Mouse (Mus musculus): Measurements from ENCODE around the gene Slc25a3. TPM values are rescaled to one million over a fixed set of nuclear protein-coding genes. Genes with fewer than 3 reads are reported as not detected.

Slc25a3 gene
- polyA plus RNA-seq, 1 experiment from 2014 or later = 557 TPM

GRCm38 (mm10) chr10:91080540-91080939 is 43.3 kb downstream of the Slc25a3 start:
- ATAC-seq (replicated peaks; ENCODE audit: low FRiP score) = no peak
- no peak overlapping the region for H3K9ac ChIP-seq
- H3K27ac ChIP-seq = no peak overlapping the region
- no peaks in the 10 kb centered on the region for H3K9me3 ChIP-seq (replicated peaks)
- H3K4me1 ChIP-seq = 0 out of 2 replicates have a peak, but pooled peaks cover 5% of the 10 kb centered on the region
- H3K4me3 ChIP-seq (replicated peaks) = no peak overlapping the region
- WGBS = 81% methylated on average over 5 of the region's 5 CpGs
- H3K36me3 ChIP-seq = peaks cover 35% of the 10 kb centered on the region
- no peaks in the 10 kb centered on the region for H3K27me3 ChIP-seq
- no peak overlapping the region for H3K4me2 ChIP-seq

GRCm38 (mm10) chr10:91076667-91077066 is 47.2 kb downstream of the Slc25a3 start:
- Histone ChIP-seq H3K9me3 (replicated peaks) (no peaks in the 10 kb centered on the region), H3K27ac (no peak overlapping the region), H3K9ac (no peak overlapping the region), H3K4me2 (no peak overlapping the region), H3K4me1 (0 out of 2 replicates have a peak, but pooled peaks cover 2% of the 10 kb centered on the region), H3K4me3 (replicated peaks) (no peak overlapping the region), H3K36me3 (peaks cover 58% of the 10 kb centered on the region), H3K27me3 (no peaks in the 10 kb centered on the region)
- 94% methylated on average over 2 of the region's 2 CpGs for WGBS
- no peak for ATAC-seq (replicated peaks; ENCODE audit: low FRiP score)

GRCm38 (mm10) chr10:91073345-91073744 is 50.5 kb downstream of the Slc25a3 start:
- Histone ChIP-seq H3K4me1 (no peaks in the 10 kb centered on the region), H3K4me3 (replicated peaks) (no peak overlapping the region), H3K36me3 (peaks cover 60% of the 10 kb centered on the region), H3K9me3 (replicated peaks) (no peaks in the 10 kb centered on the region), H3K4me2 (no peak overlapping the region), H3K27ac (no peak overlapping the region), H3K27me3 (no peaks in the 10 kb centered on the region), H3K9ac (no peak overlapping the region)
- WGBS = 87% methylated on average over 3 of the region's 3 CpGs
- no peak for ATAC-seq (replicated peaks; ENCODE audit: low FRiP score)

- Histone ChIP-seq H3K4me1 (no peaks in the 10 kb centered on the region), H3K9ac (no peak overlapping the region), H3K9me3 (replicated peaks) (no peaks in the 10 kb centered on the region), H3K4me2 (no peak overlapping the region), H3K27ac (no peak overlapping the region), H3K27me3 (no peaks in the 10 kb centered on the region), H3K36me3 (peaks cover 58% of the 10 kb centered on the region), H3K4me3 (replicated peaks) (no peak overlapping the region)
- no peak for ATAC-seq (replicated peaks; ENCODE audit: low FRiP score)
- WGBS = 35% methylated on average over 1 of the region's 1 CpGs
Observed at GRCm38 (mm10) chr10:91071768-91072167, 52.1 kb downstream of the Slc25a3 start.

Other genes starting within 250 kb of the Slc25a3 start
- gene Apaf1, start 41.3 kb downstream of the Slc25a3 start, polyA plus RNA-seq (2015; fragmentation: Nextera tagmentation; extraction: Ambion mirVana) = 17.3 and 19.7 TPM in 2 replicates
- gene Ikbip, start 41.1 kb downstream of the Slc25a3 start, polyA plus RNA-seq (2015; fragmentation: Nextera tagmentation; extraction: Ambion mirVana) = 43.0 and 46.6 TPM in 2 replicates
- 228 and 250 TPM in 2 replicates for gene Tmpo, start 57.3 kb upstream of the Slc25a3 start, polyA plus RNA-seq (2015; fragmentation: Nextera tagmentation; extraction: Ambion mirVana)